Mouse (Mus musculus): Measurements from ENCODE around the gene Mri1. TPM values are rescaled to one million over a fixed set of nuclear protein-coding genes. Genes with fewer than 3 reads are reported as not detected.

Mri1 gene
- polyA plus RNA-seq, 1 experiment from 2014 or later = 72.8 TPM

GRCm38 (mm10) chr8:84222566-84223165, 34.5 kb downstream of the Mri1 start:
- Histone ChIP-seq H3K4me1 (ENCODE audit: insufficient read depth) (no peaks in the 10 kb centered on the region), H3K9me3 (ENCODE audit: low read depth, low read length) (no peaks in the 10 kb centered on the region), H3K4me2 (no peak overlapping the region), H3K4me3 (ENCODE audit: low read depth, low read length) (no peak overlapping the region), H3K27ac (ENCODE audit: low read depth) (no peak overlapping the region), H3K27me3 (ENCODE audit: insufficient read depth, low read length) (no peaks in the 10 kb centered on the region), H3K36me3 (ENCODE audit: insufficient read depth) (peaks cover 87% of the 10 kb centered on the region), H3K9ac (no peak overlapping the region)
- no peak for ATAC-seq (ENCODE audit: insufficient read depth)
- 92% methylated on average over 9 of the region's 9 CpGs for WGBS
- DNase-seq = no peak
- TF ChIP-seq CTCF (IDR thresholded peaks at IDR 0.05; ENCODE audit: low read depth) = no peak

- TF ChIP-seq CTCF (IDR thresholded peaks at IDR 0.05; ENCODE audit: low read depth) = no peak
- Histone ChIP-seq H3K36me3 (ENCODE audit: insufficient read depth) (peaks cover 87% of the 10 kb centered on the region), H3K4me3 (ENCODE audit: low read depth, low read length) (no peak overlapping the region), H3K9me3 (ENCODE audit: low read depth, low read length) (no peaks in the 10 kb centered on the region), H3K27me3 (ENCODE audit: insufficient read depth, low read length) (no peaks in the 10 kb centered on the region), H3K4me2 (no peak overlapping the region), H3K27ac (ENCODE audit: low read depth) (no peak overlapping the region), H3K4me1 (ENCODE audit: insufficient read depth) (no peaks in the 10 kb centered on the region), H3K9ac (no peak overlapping the region)
- 77% methylated on average over 7 of the region's 7 CpGs for WGBS
- ATAC-seq (ENCODE audit: insufficient read depth) (no peak), DNase-seq (no peak)
Measured at GRCm38 (mm10) chr8:84220105-84220504, 37.0 kb downstream of the Mri1 start.

GRCm38 (mm10) chr8:84218143-84218542, 39.0 kb downstream of the Mri1 start:
- H3K4me3 ChIP-seq (ENCODE audit: low read depth, low read length) = no peak overlapping the region
- no peaks in the 10 kb centered on the region for H3K4me1 ChIP-seq (ENCODE audit: insufficient read depth)
- H3K27ac ChIP-seq (ENCODE audit: low read depth) = no peak overlapping the region
- H3K36me3 ChIP-seq (ENCODE audit: insufficient read depth) = peaks cover 86% of the 10 kb centered on the region
- TF ChIP-seq CTCF (IDR thresholded peaks at IDR 0.05; ENCODE audit: low read depth) = no peak
- no peak for ATAC-seq (ENCODE audit: insufficient read depth)
- 88% methylated on average over 5 of the region's 5 CpGs for WGBS
- H3K9me3 ChIP-seq (ENCODE audit: low read depth, low read length) = no peaks in the 10 kb centered on the region
- H3K9ac ChIP-seq = no peak overlapping the region
- H3K4me2 ChIP-seq = no peak overlapping the region
- no peak for DNase-seq
- H3K27me3 ChIP-seq (ENCODE audit: insufficient read depth, low read length) = no peaks in the 10 kb centered on the region

GRCm38 (mm10) chr8:84217206-84217605, 39.9 kb downstream of the Mri1 start:
- 93% methylated on average over 11 of the region's 11 CpGs for WGBS
- no peak overlapping the region for H3K4me2 ChIP-seq

GRCm38 (mm10) chr8:84213277-84213676, 43.8 kb downstream of the Mri1 start:
- Histone ChIP-seq H3K4me1 (ENCODE audit: insufficient read depth) (no peaks in the 10 kb centered on the region), H3K9me3 (ENCODE audit: low read depth, low read length) (no peaks in the 10 kb centered on the region), H3K27me3 (ENCODE audit: insufficient read depth, low read length) (no peaks in the 10 kb centered on the region), H3K36me3 (ENCODE audit: insufficient read depth) (peaks cover 94% of the 10 kb centered on the region), H3K27ac (ENCODE audit: low read depth) (no peak overlapping the region), H3K4me3 (ENCODE audit: low read depth, low read length) (no peak overlapping the region), H3K4me2 (no peak overlapping the region), H3K9ac (no peak overlapping the region)
- ATAC-seq (ENCODE audit: insufficient read depth) = no peak
- DNase-seq = no peak
- WGBS = 84% methylated on average over 4 of the region's 4 CpGs
- no peak for TF ChIP-seq CTCF (IDR thresholded peaks at IDR 0.05; ENCODE audit: low read depth)

More at GRCm38 (mm10) chr8:84217206-84217605, 39.9 kb downstream of the Mri1 start:
- Histone ChIP-seq H3K36me3 (ENCODE audit: insufficient read depth) (peaks cover 86% of the 10 kb centered on the region), H3K4me1 (ENCODE audit: insufficient read depth) (no peaks in the 10 kb centered on the region), H3K4me3 (ENCODE audit: low read depth, low read length) (no peak overlapping the region), H3K9me3 (ENCODE audit: low read depth, low read length) (no peaks in the 10 kb centered on the region), H3K27ac (ENCODE audit: low read depth) (no peak overlapping the region), H3K27me3 (ENCODE audit: insufficient read depth, low read length) (no peaks in the 10 kb centered on the region), H3K9ac (no peak overlapping the region)
- DNase-seq (no peak), ATAC-seq (ENCODE audit: insufficient read depth) (no peak)
- TF ChIP-seq CTCF (IDR thresholded peaks at IDR 0.05; ENCODE audit: low read depth) = no peak

- Histone ChIP-seq H3K4me3 (ENCODE audit: low read depth, low read length) (no peak overlapping the region), H3K36me3 (ENCODE audit: insufficient read depth) (peaks cover 86% of the 10 kb centered on the region), H3K9me3 (ENCODE audit: low read depth, low read length) (no peaks in the 10 kb centered on the region), H3K27ac (ENCODE audit: low read depth) (no peak overlapping the region), H3K4me1 (ENCODE audit: insufficient read depth) (no peaks in the 10 kb centered on the region), H3K27me3 (ENCODE audit: insufficient read depth, low read length) (no peaks in the 10 kb centered on the region), H3K4me2 (no peak overlapping the region), H3K9ac (no peak overlapping the region)
- TF ChIP-seq CTCF (IDR thresholded peaks at IDR 0.05; ENCODE audit: low read depth) = no peak
- ATAC-seq (ENCODE audit: insufficient read depth) (no peak), DNase-seq (no peak)
- WGBS = 90% methylated on average over 31 of the region's 31 CpGs
Measured at GRCm38 (mm10) chr8:84211881-84212563, 45.1 kb downstream of the Mri1 start.

- 89% methylated on average over 3 of the region's 3 CpGs for WGBS
- H3K36me3 ChIP-seq (ENCODE audit: insufficient read depth) = peaks cover 82% of the 10 kb centered on the region
Measured at GRCm38 (mm10) chr8:84211202-84211601, 45.9 kb downstream of the Mri1 start.

More at GRCm38 (mm10) chr8:84211202-84211601, 45.9 kb downstream of the Mri1 start:
- Histone ChIP-seq H3K4me2 (no peak overlapping the region), H3K27me3 (ENCODE audit: insufficient read depth, low read length) (no peaks in the 10 kb centered on the region), H3K4me1 (ENCODE audit: insufficient read depth) (no peaks in the 10 kb centered on the region), H3K4me3 (ENCODE audit: low read depth, low read length) (no peak overlapping the region), H3K27ac (ENCODE audit: low read depth) (no peak overlapping the region), H3K9ac (no peak overlapping the region), H3K9me3 (ENCODE audit: low read depth, low read length) (no peaks in the 10 kb centered on the region)
- TF ChIP-seq CTCF (IDR thresholded peaks at IDR 0.05; ENCODE audit: low read depth) = no peak
- ATAC-seq (ENCODE audit: insufficient read depth) (no peak), DNase-seq (no peak)

All from lung, embryonic 14.5 days (tissue).